Mouse (Mus musculus) liver, embryonic 16.5 days (tissue): Measurements from ENCODE around the gene Prr22. TPM values are rescaled to one million over a fixed set of nuclear protein-coding genes. Genes with fewer than 3 reads are reported as not detected.

Source experiments
- ATAC-seq: fragments of 200-750 bp; cut with Nextera tagmentation; 2 replicates; pipeline ENCODE4 v1.8.0; 2017; ENCODE audit warnings: low read depth, mild to moderate bottlenecking, moderate number of reproducible peaks, moderate library complexity
- H3K27ac ChIP-seq: fragments of 300-500 bp; sonication (generic); 2 replicates; pipeline ENCODE4 v1.5.1; 2014; ENCODE audit warnings: mild to moderate bottlenecking, low read length
- H3K27me3 ChIP-seq: fragments of 300-500 bp; sonication (generic); 2 replicates; pipeline ENCODE4 v1.6.1; 2014; ENCODE audit warnings: low read depth, low read length, mixed read lengths; ENCODE audit not compliant: control insufficient read depth, insufficient read depth
- H3K36me3 ChIP-seq: fragments of 300-500 bp; sonication (generic); 2 replicates; pipeline ENCODE4 v1.6.1; 2014; ENCODE audit warnings: mild to moderate bottlenecking; ENCODE audit not compliant: control insufficient read depth, insufficient read depth
- H3K4me1 ChIP-seq: fragments of 300-500 bp; sonication (generic); 2 replicates; pipeline ENCODE4 v1.6.1; 2014; ENCODE audit warnings: low read depth, low read length, mixed read lengths; ENCODE audit not compliant: control insufficient read depth
- H3K4me2 ChIP-seq: fragments of 300-500 bp; sonication (generic); 2 replicates; pipeline ENCODE4 v1.6.1; 2014; ENCODE audit warnings: low read depth, low read length, mixed read lengths
- H3K4me3 ChIP-seq: fragments of 300-500 bp; sonication (generic); 2 replicates; pipeline ENCODE4 v1.5.1; 2014; ENCODE audit warnings: low read depth, mild to moderate bottlenecking, low read length
- H3K9ac ChIP-seq: fragments of 300-500 bp; sonication (generic); 2 replicates; pipeline ENCODE4 v1.6.1; 2014; ENCODE audit warnings: low read depth, low read length
- H3K9me3 ChIP-seq: fragments of 300-500 bp; sonication (generic); replicated peaks from 2 replicates; pipeline ENCODE4 v1.6.1; 2016; ENCODE audit warnings: low read length; ENCODE audit not compliant: control insufficient read depth
- WGBS: fragments of 180-500 bp; shearing (Covaris S2); extraction: QIAGEN DNeasy Blood & Tissue Kit; methylation state at CpG from one replicate; pipeline ENCODE4 v1.1.7; 2014; ENCODE audit not compliant: insufficient replicate concordance; 5-methylcytosine and 5-hydroxymethylcytosine counted together
- polyA plus RNA-seq: library from polyadenylated mRNA; unstranded; fragments of >200 nt; fragmentation: Nextera tagmentation; extraction: Ambion mirVana; gene quantifications from 2 replicates; pipeline ENCODE4 v1.2.1, GENCODE M21; 2015

Prr22 gene
- polyA plus RNA-seq, 1 experiment from 2014 or later: 0.42 TPM

DNA sequence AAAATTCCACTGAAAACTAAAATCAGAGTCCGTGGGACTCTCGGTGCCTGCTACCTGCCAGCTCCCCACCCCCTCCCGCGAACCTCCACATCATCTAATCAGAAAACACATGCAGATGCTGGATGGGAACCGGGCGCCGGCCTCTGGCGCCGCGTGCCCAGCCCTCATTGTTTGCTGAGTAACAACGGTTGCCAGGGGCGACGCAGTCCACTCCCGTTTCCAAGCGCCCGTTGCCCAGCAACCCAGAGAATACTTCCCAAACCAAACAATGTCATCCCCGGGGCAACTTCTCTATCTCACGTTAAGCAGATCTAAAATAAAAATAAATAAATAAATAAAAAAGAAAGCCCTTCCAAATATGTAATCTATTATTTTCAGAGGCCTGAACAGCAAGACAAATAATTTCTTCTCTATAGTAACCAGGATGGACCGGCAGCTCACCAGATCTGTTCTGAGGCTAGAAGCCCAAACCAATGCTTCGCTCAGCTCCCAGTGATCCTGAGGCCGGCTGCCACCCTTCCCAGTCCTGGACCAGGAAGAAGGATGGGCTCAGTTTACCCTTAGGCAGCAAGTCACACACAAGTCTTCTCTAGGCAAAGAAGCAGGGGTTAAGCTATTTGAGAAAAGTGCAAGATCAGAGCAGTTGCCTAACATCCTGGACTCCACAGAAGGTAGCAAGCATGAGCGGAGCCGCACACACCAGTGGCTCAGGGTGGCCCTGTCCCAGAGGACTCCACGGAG is 44.4 kb downstream of the Prr22 start:
- ATAC-seq: no peak
- Histone ChIP-seq H3K9me3 (no peaks in the 10 kb centered on the region), H3K36me3 (no peaks in the 10 kb centered on the region), H3K4me3 (no peak overlapping the region), H3K4me1 (peaks cover 34% of the 10 kb centered on the region), H3K27ac (no peak overlapping the region), H3K4me2 (no peak overlapping the region), H3K9ac (no peak overlapping the region), H3K27me3 (no peaks in the 10 kb centered on the region)
- WGBS: 24% methylated on average over 24 of the region's 24 CpGs

DNA sequence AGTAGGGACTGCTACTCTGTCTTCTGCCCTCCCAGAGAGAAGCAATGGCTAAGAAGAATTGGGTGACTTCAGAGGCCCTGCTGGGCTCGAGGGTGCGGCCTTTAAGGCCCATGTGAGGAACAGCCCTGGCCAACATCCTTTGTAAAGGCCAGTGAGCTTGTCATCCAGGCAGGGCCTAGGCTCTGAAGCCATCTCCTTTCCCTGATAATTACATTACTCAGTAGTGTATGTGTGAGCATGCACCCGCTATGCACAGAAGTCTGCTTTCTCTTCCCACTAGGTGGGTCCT is 45.0 kb downstream of the Prr22 start:
- H3K27ac ChIP-seq: no peak overlapping the region
- no peaks in the 10 kb centered on the region for H3K27me3 ChIP-seq
- no peak for ATAC-seq
- no peak overlapping the region for H3K9ac ChIP-seq
- H3K9me3 ChIP-seq: no peaks in the 10 kb centered on the region
- H3K4me2 ChIP-seq: no peak overlapping the region
- no peaks in the 10 kb centered on the region for H3K36me3 ChIP-seq
- peaks cover 35% of the 10 kb centered on the region for H3K4me1 ChIP-seq
- WGBS: 92% methylated on average over 3 of the region's 3 CpGs
- no peak overlapping the region for H3K4me3 ChIP-seq

DNA sequence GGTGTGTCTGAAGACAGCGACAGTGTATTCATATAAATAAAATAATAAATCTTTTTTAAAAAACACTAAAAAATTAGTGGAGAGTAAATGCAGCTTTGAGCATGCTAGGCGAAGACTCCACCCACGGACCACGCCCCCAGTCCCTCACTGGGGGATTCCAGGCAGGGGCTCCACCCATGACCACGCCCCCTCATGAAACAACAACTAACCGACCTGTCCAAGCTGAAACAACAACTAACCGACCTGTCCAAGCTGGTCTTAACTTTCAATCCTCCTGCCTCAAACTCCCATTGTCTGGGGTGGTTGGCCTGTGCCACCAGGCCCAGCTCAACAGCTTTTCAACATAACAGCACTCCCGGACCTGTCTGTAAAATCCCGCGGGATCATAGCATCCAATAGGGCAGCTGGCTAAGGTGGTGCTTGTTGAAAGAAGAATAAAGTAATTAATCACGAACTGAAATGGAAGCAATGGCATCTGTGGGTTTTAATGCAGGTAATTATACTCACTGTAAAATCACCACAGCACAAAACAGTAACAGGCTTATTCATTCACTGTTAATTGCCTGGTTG is 48.1 kb downstream of the Prr22 start:
- 31% methylated on average over 11 of the region's 11 CpGs for WGBS
- Histone ChIP-seq H3K4me1 (peaks cover 26% of the 10 kb centered on the region), H3K4me3 (0 out of 2 replicates have a peak overlapping the region, but pooled peaks have one; percentile 20), H3K36me3 (no peaks in the 10 kb centered on the region), H3K9me3 (no peaks in the 10 kb centered on the region), H3K27ac (peak overlapping the region; percentile 48), H3K9ac (no peak overlapping the region), H3K4me2 (peak overlapping the region; percentile 19; the same call in 1 of the 2 replicates), H3K27me3 (no peaks in the 10 kb centered on the region)
- ATAC-seq: peak; percentile 76

DNA sequence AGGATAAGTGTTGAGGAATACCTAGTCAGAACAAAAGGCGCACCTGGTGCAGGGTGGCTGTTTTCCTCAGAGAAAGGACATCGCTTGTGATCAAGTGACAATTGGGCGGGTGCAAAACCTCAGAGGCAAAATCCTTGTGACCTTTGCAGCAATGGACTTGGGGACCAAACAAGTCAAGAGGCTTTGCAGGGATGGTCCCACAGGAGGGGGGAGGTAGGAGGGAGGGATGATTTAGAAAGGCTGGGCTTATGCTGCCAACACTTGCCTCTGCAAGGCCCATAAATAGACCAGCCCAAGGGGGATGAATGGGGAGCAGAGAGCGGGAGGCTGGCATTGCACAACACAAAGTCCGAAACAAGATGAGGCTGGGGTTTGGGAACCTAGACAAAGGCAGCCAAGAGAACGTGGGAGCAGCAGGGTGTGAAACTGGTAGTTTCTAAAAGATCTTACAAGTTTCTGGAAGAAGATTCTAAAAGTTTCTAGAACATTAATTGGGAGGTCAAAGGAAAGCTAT is 49.0 kb downstream of the Prr22 start:
- H3K9me3 ChIP-seq: no peaks in the 10 kb centered on the region
- H3K27ac ChIP-seq: peak overlapping the region; percentile 16; the same call in 1 of the 2 replicates
- H3K9ac ChIP-seq: no peak overlapping the region
- no peak overlapping the region for H3K4me3 ChIP-seq
- ATAC-seq: no peak
- 70% methylated on average over 6 of the region's 6 CpGs for whole genome bisulfite sequencing
- no peaks in the 10 kb centered on the region for H3K36me3 ChIP-seq
- no peak overlapping the region for H3K4me2 ChIP-seq
- no peaks in the 10 kb centered on the region for H3K27me3 ChIP-seq
- peaks cover 22% of the 10 kb centered on the region for H3K4me1 ChIP-seq

DNA sequence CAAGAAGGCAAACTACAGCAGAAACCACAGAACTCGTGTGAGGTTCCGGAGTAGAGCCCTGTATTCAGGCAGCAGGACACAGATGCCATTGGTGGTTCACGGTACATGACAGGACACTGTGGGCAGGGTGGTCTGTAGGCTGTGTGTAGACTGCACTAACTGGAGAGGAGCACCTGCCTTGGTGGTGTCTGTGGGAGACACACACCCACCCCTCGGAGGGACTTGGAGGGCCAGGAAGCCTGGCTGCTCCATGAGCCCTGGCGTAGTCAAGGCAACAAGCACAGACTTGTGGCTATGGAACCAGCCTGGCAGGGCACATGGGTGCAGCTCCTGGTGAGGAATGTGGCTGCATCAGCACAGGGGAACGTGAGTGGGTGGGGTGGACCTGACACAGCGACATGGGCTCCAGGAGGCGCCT is 49.7 kb downstream of the Prr22 start:
- Histone ChIP-seq H3K9me3 (no peaks in the 10 kb centered on the region), H3K27ac (peak overlapping the region; percentile 51; the same call in 1 of the 2 replicates), H3K4me1 (peaks cover 19% of the 10 kb centered on the region), H3K36me3 (no peaks in the 10 kb centered on the region), H3K27me3 (no peaks in the 10 kb centered on the region), H3K4me2 (no peak overlapping the region), H3K4me3 (no peak overlapping the region), H3K9ac (no peak overlapping the region)
- no peak for ATAC-seq
- WGBS: 61% methylated on average over 8 of the region's 8 CpGs

Other genes with a start within 250 kb of the Prr22 start
- 0.12 and 0.24 TPM in 2 replicates for gene Gm20219, start 215.9 kb upstream of the Prr22 start, polyA plus RNA-seq
- 25.8 and 28.8 TPM in 2 replicates for gene Safb2, start 185.7 kb upstream of the Prr22 start, polyA plus RNA-seq
- gene Safb, start 185.4 kb upstream of the Prr22 start, polyA plus RNA-seq: 38.7 and 38.9 TPM in 2 replicates
- 129 and 149 TPM in 2 replicates for gene 2410015M20Rik, start 160.5 kb upstream of the Prr22 start, polyA plus RNA-seq
- 828 and 951 TPM in 2 replicates for gene Rpl36, start 156.8 kb upstream of the Prr22 start, polyA plus RNA-seq
- 35.0 and 36.3 TPM in 2 replicates for gene Lonp1, start 143.4 kb upstream of the Prr22 start, polyA plus RNA-seq
- gene Catsperd, start 142.1 kb upstream of the Prr22 start, polyA plus RNA-seq: 0.21 and 0.33 TPM in 2 replicates
- gene Ranbp3, start 97.0 kb upstream of the Prr22 start, polyA plus RNA-seq: 35.9 and 37.0 TPM in 2 replicates
- gene Ndufa11, start 52.5 kb upstream of the Prr22 start, polyA plus RNA-seq: 210 and 219 TPM in 2 replicates
- 2.8 and 4.2 TPM in 2 replicates for gene Vmac, start 52.2 kb upstream of the Prr22 start, polyA plus RNA-seq
- 0.49 and 1.0 TPM in 2 replicates for gene Nrtn, start 12.7 kb upstream of the Prr22 start, polyA plus RNA-seq
- gene Dus3l, start 5.5 kb upstream of the Prr22 start, polyA plus RNA-seq: 11.4 and 12.2 TPM in 2 replicates
- gene Rfx2, start 60.8 kb downstream of the Prr22 start, polyA plus RNA-seq: 12.4 and 12.6 TPM in 2 replicates
- not detected in 2 replicates for gene Acsbg2, start 104.2 kb downstream of the Prr22 start, polyA plus RNA-seq
- gene 1700061G19Rik, start 105.2 kb downstream of the Prr22 start, polyA plus RNA-seq: 0.02 and 0.05 TPM in 2 replicates
- 6.2 and 7.6 TPM in 2 replicates for gene Mllt1, start 165.2 kb downstream of the Prr22 start, polyA plus RNA-seq
- not detected in 2 replicates for gene Acer1, start 211.9 kb downstream of the Prr22 start, polyA plus RNA-seq
- gene Clpp, start 220.1 kb downstream of the Prr22 start, polyA plus RNA-seq: 62.4 and 62.7 TPM in 2 replicates
- gene Alkbh7, start 227.1 kb downstream of the Prr22 start, polyA plus RNA-seq: 15.9 and 19.6 TPM in 2 replicates
- gene Pspn, start 229.8 kb downstream of the Prr22 start, polyA plus RNA-seq: not detected in 2 replicates
- gene Gtf2f1, start 241.0 kb downstream of the Prr22 start, polyA plus RNA-seq: 45.4 and 47.0 TPM in 2 replicates
- gene Gm17949, start 241.2 kb downstream of the Prr22 start, polyA plus RNA-seq: 0.13 and 0.21 TPM in 2 replicates